Mouse (Mus musculus) liver, embryonic 16.5 days (tissue): ENCODE data around the gene Acsf2. TPM values are rescaled to one million over a fixed set of nuclear protein-coding genes. Genes with fewer than 3 reads are reported as not detected.
A peak's percentile ranks its signal among the peaks of the same experiment; 100 is the strongest.

Experiments
- ATAC-seq: fragments of 200-750 bp; cut with Nextera tagmentation; 2 replicates; pipeline ENCODE4 v1.8.0; 2017; ENCODE audit warnings: low read depth, mild to moderate bottlenecking, moderate number of reproducible peaks, moderate library complexity
- H3K27ac ChIP-seq: fragments of 300-500 bp; sonication (generic); 2 replicates; pipeline ENCODE4 v1.5.1; 2014; ENCODE audit warnings: mild to moderate bottlenecking, low read length
- H3K27me3 ChIP-seq: fragments of 300-500 bp; sonication (generic); 2 replicates; pipeline ENCODE4 v1.6.1; 2014; ENCODE audit warnings: low read depth, low read length, mixed read lengths; ENCODE audit not compliant: control insufficient read depth, insufficient read depth
- H3K36me3 ChIP-seq: fragments of 300-500 bp; sonication (generic); 2 replicates; pipeline ENCODE4 v1.6.1; 2014; ENCODE audit warnings: mild to moderate bottlenecking; ENCODE audit not compliant: control insufficient read depth, insufficient read depth
- H3K4me1 ChIP-seq: fragments of 300-500 bp; sonication (generic); 2 replicates; pipeline ENCODE4 v1.6.1; 2014; ENCODE audit warnings: low read depth, low read length, mixed read lengths; ENCODE audit not compliant: control insufficient read depth
- H3K4me2 ChIP-seq: fragments of 300-500 bp; sonication (generic); 2 replicates; pipeline ENCODE4 v1.6.1; 2014; ENCODE audit warnings: low read depth, low read length, mixed read lengths
- H3K4me3 ChIP-seq: fragments of 300-500 bp; sonication (generic); 2 replicates; pipeline ENCODE4 v1.5.1; 2014; ENCODE audit warnings: low read depth, mild to moderate bottlenecking, low read length
- H3K9ac ChIP-seq: fragments of 300-500 bp; sonication (generic); 2 replicates; pipeline ENCODE4 v1.6.1; 2014; ENCODE audit warnings: low read depth, low read length
- H3K9me3 ChIP-seq: fragments of 300-500 bp; sonication (generic); replicated peaks from 2 replicates; pipeline ENCODE4 v1.6.1; 2016; ENCODE audit warnings: low read length; ENCODE audit not compliant: control insufficient read depth
- WGBS: fragments of 180-500 bp; shearing (Covaris S2); extraction: QIAGEN DNeasy Blood & Tissue Kit; methylation state at CpG from one replicate; pipeline ENCODE4 v1.1.7; 2014; ENCODE audit not compliant: insufficient replicate concordance; 5-methylcytosine and 5-hydroxymethylcytosine counted together
- polyA plus RNA-seq: library from polyadenylated mRNA; unstranded; fragments of >200 nt; fragmentation: Nextera tagmentation; extraction: Ambion mirVana; gene quantifications from 2 replicates; pipeline ENCODE4 v1.2.1, GENCODE M21; 2015

Acsf2 gene
- polyA plus RNA-seq, 1 experiment from 2014 or later, result 1.4 TPM

DNA sequence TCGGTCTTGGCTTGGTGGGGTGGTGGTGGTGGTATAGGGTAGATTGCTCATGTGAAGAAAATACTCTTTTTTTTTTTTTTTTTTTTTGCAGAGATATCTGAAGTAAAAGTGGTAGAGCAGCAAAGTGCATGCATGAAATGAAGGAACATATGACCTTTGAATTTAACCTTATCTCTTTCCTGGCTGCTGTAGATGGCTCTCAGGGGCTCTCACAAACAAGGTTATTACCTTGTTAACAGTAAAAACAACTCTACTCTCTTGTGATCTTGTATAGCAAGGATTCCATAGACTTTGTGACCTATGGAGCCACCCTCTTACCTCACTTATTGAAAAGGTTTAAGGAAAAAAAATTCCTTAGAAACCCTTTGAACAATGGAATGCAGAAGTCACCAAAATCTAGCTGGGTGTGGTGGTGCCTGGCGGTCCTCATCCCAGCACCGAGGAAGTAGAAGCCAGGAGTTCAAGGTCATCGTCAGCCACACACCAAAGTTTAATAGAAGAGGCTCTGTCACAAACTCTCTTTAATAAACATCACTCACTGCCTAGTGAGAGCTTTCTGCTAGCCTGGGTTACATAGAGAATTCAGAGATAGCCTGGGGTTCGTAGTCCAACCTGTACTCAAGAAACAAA, 21.4 kb downstream of the Acsf2 start:
- H3K4me1 ChIP-seq, result no peaks in the 10 kb centered on the region
- H3K9ac ChIP-seq, result no peak overlapping the region
- WGBS, result 67% methylated on average over 5 of the region's 5 CpGs
- no peaks in the 10 kb centered on the region for H3K36me3 ChIP-seq
- no peak overlapping the region for H3K4me3 ChIP-seq
- no peak overlapping the region for H3K4me2 ChIP-seq
- H3K27me3 ChIP-seq, result no peaks in the 10 kb centered on the region
- no peak for ATAC-seq
- no peaks in the 10 kb centered on the region for H3K9me3 ChIP-seq
- H3K27ac ChIP-seq, result no peak overlapping the region

DNA sequence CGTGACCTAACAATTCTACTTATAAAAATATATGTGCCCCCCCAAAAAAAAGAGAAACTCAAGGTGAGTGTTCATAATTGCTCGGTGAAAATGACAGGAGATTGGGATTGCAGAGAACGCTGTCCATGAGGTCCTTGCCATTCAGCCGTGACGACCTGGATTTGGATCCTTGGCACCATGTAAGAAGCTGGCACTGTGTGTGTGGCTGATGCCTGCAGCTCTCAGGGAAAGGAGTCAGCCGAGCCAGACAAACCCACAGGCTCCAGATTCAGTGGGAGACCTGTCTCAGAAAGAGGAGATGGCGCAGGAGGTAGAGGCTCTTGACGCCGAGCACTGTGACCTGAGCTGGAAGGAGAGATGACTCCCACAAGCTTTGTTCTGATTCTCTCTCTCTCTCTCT, 25.3 kb downstream of the Acsf2 start:
- no peak for ATAC-seq
- whole genome bisulfite sequencing, result 75% methylated on average over 9 of the region's 9 CpGs
- Histone ChIP-seq H3K27ac (no peak overlapping the region), H3K4me1 (no peaks in the 10 kb centered on the region), H3K36me3 (no peaks in the 10 kb centered on the region), H3K9ac (no peak overlapping the region), H3K27me3 (no peaks in the 10 kb centered on the region), H3K4me3 (no peak overlapping the region), H3K9me3 (no peaks in the 10 kb centered on the region), H3K4me2 (no peak overlapping the region)

DNA sequence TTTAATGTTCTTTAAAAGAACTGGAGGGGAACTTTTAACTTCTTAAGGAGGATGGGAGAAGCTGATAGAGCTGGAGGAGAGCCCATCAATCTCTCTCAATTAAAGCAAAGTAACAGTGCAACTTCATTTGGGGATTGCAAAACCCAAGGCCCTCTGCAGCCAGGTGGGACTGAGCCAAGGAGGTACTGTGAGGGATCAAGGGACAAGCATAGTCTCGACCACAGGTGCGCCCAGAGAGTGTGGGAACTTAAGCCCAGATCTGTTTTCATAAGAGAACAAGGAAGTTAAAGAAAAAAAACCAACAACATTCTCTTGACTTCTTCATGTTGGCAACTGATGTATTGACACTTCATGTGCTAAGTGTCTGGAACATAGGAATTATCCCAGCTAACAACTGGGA, 26.6 kb downstream of the Acsf2 start:
- Histone ChIP-seq H3K4me3 (no peak overlapping the region), H3K27ac (no peak overlapping the region), H3K9me3 (no peaks in the 10 kb centered on the region), H3K4me1 (no peaks in the 10 kb centered on the region), H3K4me2 (no peak overlapping the region), H3K9ac (no peak overlapping the region), H3K27me3 (no peaks in the 10 kb centered on the region), H3K36me3 (no peaks in the 10 kb centered on the region)
- WGBS, result 49% methylated on average over 2 of the region's 2 CpGs
- ATAC-seq, result no peak

DNA sequence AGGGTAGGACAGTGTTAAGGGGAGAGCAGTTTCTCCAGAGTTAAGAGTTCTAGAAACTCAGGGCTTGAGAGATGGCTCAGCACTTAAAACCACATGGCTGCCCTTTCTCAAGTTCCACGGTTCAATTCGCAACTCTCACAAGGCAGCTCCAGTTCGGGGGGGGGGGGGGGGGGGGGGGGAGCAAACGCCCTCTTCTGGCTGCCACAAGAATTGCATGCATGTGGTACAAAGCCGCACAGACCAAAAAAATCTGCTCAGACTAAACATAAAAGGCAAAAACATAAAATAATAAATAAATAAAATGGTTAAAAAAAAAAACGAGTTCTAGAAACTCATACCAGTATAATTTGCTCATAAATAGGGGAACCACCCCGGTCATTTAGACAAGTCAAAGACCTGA, 27.1 kb downstream of the Acsf2 start:
- H3K9ac ChIP-seq, result no peak overlapping the region
- H3K4me1 ChIP-seq, result no peaks in the 10 kb centered on the region
- H3K36me3 ChIP-seq, result no peaks in the 10 kb centered on the region
- H3K4me2 ChIP-seq, result no peak overlapping the region
- H3K27ac ChIP-seq, result no peak overlapping the region
- H3K9me3 ChIP-seq, result no peaks in the 10 kb centered on the region
- no peak overlapping the region for H3K4me3 ChIP-seq
- H3K27me3 ChIP-seq, result no peaks in the 10 kb centered on the region
- 25% methylated on average over 4 of the region's 7 CpGs for WGBS
- ATAC-seq, result no peak

DNA sequence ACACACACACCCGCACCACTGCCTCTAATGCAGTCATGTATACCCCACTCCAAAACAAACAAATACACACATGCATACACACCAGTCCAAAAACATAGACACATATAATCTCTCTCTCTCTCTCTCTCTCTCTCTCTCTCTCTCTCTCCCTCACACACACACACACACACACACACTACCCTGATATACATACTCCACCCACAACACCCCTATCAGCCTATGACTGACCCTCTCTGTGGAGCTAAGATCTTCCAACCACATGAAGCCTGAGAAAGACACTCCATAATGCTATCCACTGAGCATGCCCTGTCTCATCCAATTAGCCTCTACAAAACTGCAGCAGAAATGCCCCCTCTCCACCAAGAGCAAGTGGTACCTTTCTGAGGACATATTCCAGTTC, 29.8 kb downstream of the Acsf2 start:
- WGBS, result 65% methylated on average over 1 of the region's 1 CpGs

DNA sequence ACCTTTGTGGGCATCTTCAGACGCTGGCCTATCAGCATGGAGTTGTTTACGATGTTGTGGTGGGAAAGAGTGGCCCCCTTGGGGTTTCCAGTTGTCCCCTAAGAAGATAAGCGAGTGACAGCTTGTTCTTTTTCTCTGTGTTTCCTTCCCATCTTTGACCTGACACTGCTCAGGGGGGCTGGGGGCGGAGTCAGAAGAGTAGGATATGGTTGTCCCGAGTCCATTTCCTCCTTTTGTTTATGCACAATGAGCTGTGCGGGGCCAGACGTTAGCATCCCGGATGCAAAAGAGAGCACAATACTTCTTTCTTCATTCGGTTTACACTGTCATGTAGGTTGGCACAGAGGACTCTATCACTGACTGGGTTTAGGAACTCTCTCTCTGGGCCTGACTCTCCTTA, 31.1 kb downstream of the Acsf2 start:
- no peaks in the 10 kb centered on the region for H3K36me3 ChIP-seq
- H3K4me1 ChIP-seq, result no peaks in the 10 kb centered on the region; the same call in 1 of the 2 replicates
- H3K9ac ChIP-seq, result no peak overlapping the region
- 15% methylated on average over 9 of the region's 9 CpGs for WGBS
- H3K27ac ChIP-seq, result no peak overlapping the region
- H3K9me3 ChIP-seq, result no peaks in the 10 kb centered on the region
- peaks cover under 1% of the 10 kb centered on the region; the same call in 1 of the 2 replicates for H3K27me3 ChIP-seq
- no peak overlapping the region for H3K4me3 ChIP-seq
- peak; percentile 49; the same call in 1 of the 2 replicates for ATAC-seq
- H3K4me2 ChIP-seq, result no peak overlapping the region

More for the DNA sequence above, 29.8 kb downstream of the Acsf2 start:
- Histone ChIP-seq H3K27ac (no peak overlapping the region), H3K9me3 (no peaks in the 10 kb centered on the region), H3K4me1 (no peaks in the 10 kb centered on the region; the same call in 1 of the 2 replicates), H3K27me3 (no peaks in the 10 kb centered on the region), H3K36me3 (no peaks in the 10 kb centered on the region), H3K4me3 (no peak overlapping the region), H3K9ac (no peak overlapping the region), H3K4me2 (no peak overlapping the region)
- ATAC-seq, result no peak

DNA sequence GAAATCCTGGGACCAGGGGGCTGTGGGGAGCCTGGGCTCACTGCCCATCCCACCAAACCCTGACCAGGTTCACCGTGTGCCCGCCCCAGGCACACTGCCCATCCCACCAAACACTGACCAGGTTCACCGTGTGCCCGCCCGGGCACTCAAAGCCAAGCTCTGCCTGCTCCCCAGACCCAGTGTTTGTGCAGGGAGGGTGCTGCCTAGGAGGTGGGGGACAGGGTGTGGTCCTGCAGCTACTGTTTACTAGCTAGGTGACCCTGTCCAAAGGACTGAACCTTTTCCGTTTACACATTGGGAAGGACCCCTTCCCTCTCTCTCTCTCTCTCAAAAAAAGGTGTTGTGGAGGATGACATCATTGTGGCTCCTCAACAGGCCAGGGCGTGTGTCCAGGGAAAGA, 34.3 kb downstream of the Acsf2 start:
- ATAC-seq, result no peak
- no peak overlapping the region for H3K9ac ChIP-seq
- no peak overlapping the region for H3K4me2 ChIP-seq
- H3K4me3 ChIP-seq, result no peak overlapping the region
- 71% methylated on average over 7 of the region's 7 CpGs for WGBS
- no peak overlapping the region for H3K27ac ChIP-seq
- peaks cover 14% of the 10 kb centered on the region for H3K27me3 ChIP-seq
- H3K36me3 ChIP-seq, result no peaks in the 10 kb centered on the region
- no peaks in the 10 kb centered on the region for H3K9me3 ChIP-seq
- H3K4me1 ChIP-seq, result peaks cover 6% of the 10 kb centered on the region

DNA sequence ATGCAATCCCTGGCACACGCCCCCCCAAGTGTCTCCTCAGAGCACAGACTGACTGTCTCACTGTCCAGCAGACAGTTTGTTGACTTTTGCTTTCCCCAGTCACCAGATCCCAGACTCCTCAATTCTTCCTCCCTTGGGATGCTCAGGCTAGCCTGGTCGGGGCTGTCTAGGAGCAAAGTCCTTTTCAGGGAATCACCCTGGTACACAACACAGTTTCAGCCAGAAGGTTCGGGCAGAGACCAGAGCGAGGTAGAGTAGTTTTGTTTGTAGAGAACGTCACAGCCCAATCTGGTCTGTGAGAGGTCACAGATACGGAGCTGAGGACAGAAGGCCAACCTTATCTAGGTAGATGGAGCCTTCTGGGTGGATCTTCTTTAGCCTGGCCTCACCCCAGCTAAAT, 35.1 kb downstream of the Acsf2 start:
- H3K4me2 ChIP-seq, result no peak overlapping the region
- peaks cover 14% of the 10 kb centered on the region for H3K27me3 ChIP-seq
- H3K9ac ChIP-seq, result no peak overlapping the region
- H3K4me3 ChIP-seq, result no peak overlapping the region
- 47% methylated on average over 6 of the region's 6 CpGs for WGBS
- H3K4me1 ChIP-seq, result peaks cover 6% of the 10 kb centered on the region
- H3K27ac ChIP-seq, result no peak overlapping the region
- peak; percentile 55 for ATAC-seq
- H3K36me3 ChIP-seq, result no peaks in the 10 kb centered on the region
- no peaks in the 10 kb centered on the region for H3K9me3 ChIP-seq

DNA sequence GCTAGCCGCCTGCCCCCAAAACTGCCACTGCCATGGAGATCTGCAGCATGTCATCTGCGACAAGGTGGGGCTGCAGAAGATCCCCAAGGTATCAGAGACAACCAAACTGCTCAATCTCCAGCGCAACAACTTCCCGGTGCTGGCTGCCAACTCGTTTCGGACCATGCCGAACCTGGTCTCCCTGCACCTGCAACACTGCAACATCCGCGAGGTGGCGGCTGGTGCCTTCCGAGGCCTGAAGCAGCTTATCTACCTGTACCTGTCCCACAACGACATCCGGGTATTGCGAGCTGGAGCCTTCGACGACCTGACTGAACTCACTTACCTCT, 36.6 kb downstream of the Acsf2 start:
- Histone ChIP-seq H3K4me2 (peak overlapping the region; percentile 46; the same call in 1 of the 2 replicates), H3K36me3 (no peaks in the 10 kb centered on the region), H3K9me3 (no peaks in the 10 kb centered on the region), H3K4me3 (no peak overlapping the region), H3K4me1 (peaks cover 6% of the 10 kb centered on the region), H3K27ac (no peak overlapping the region), H3K27me3 (peaks cover 14% of the 10 kb centered on the region), H3K9ac (no peak overlapping the region)
- ATAC-seq, result no peak
- 25% methylated on average over 16 of the region's 16 CpGs for WGBS
